Mouse (Mus musculus) spleen, adult 2 months (tissue): ENCODE results near the gene H2afx. TPM values are rescaled to one million over a fixed set of nuclear protein-coding genes. Genes with fewer than 3 reads are reported as not detected.
"Not testable (repeated sequence)": the region's sequence is repeated elsewhere in the genome, so short reads cannot be mapped to it uniquely, and the experiment has no call there.

Experiments
- DNase-seq, 2 experiments: peaks; one replicate each; pipeline versions ENCODE4 v3.0.0 to v3.0.0-alpha.2; 2012 to 2021; ENCODE audit warnings: low spot score in 2 of 2, low read depth in 1 of 2
- H3K27ac ChIP-seq: fragments of 200-500 bp; 2 replicates; pipeline ENCODE4 v1.5.1; 2012; ENCODE audit warnings: low read length, inconsistent platforms; ENCODE audit not compliant: insufficient read depth
- H3K27me3 ChIP-seq: fragments of 200-500 bp; 2 replicates; pipeline ENCODE4 v1.6.1; 2012; ENCODE audit warnings: mild to moderate bottlenecking, moderate library complexity, low read length, inconsistent platforms; ENCODE audit not compliant: control insufficient read depth, insufficient read depth
- H3K36me3 ChIP-seq: fragments of 200-500 bp; 2 replicates; pipeline ENCODE4 v1.6.1; 2012; ENCODE audit warnings: mild to moderate bottlenecking, low read length, inconsistent platforms; ENCODE audit not compliant: control insufficient read depth, insufficient read depth
- H3K4me1 ChIP-seq: fragments of 200-500 bp; 2 replicates; pipeline ENCODE4 v1.6.1; 2011; ENCODE audit warnings: inconsistent platforms; ENCODE audit not compliant: control insufficient read depth, insufficient read depth, insufficient read length
- H3K4me3 ChIP-seq: fragments of 200-500 bp; 2 replicates; pipeline ENCODE4 v1.5.1; 2011; ENCODE audit warnings: mild to moderate bottlenecking, inconsistent platforms; ENCODE audit not compliant: insufficient read depth, insufficient read length; ENCODE audit errors: extremely low read depth
- CTCF ChIP-seq: fragments of 200-500 bp; IDR thresholded peaks from 2 replicates; pipeline ENCODE4 v1.5.1; 2011; ENCODE audit warnings: mild to moderate bottlenecking, inconsistent platforms; ENCODE audit not compliant: insufficient read depth, insufficient read length, insufficient replicate concordance; ENCODE audit errors: extremely low read depth
- POLR2A ChIP-seq: fragments of 200-500 bp; IDR thresholded peaks from 2 replicates; pipeline ENCODE4 v1.6.1; 2011; ENCODE audit warnings: low read depth, low read length, inconsistent platforms
- WGBS: fragments of 180-500 bp; shearing (Covaris S2); methylation state at CpG from one replicate; pipeline ENCODE4 v1.1.7; 2018; 5-methylcytosine and 5-hydroxymethylcytosine counted together
- polyA plus RNA-seq: library from polyadenylated mRNA; depleted of rRNA; stranded (reverse); fragments of >200 nt; gene quantifications from 2 replicates; pipeline ENCODE4 v1.2.3, GENCODE M21; 2012

H2afx gene
- polyA plus RNA-seq, 1 experiment: 117 TPM

DNA sequence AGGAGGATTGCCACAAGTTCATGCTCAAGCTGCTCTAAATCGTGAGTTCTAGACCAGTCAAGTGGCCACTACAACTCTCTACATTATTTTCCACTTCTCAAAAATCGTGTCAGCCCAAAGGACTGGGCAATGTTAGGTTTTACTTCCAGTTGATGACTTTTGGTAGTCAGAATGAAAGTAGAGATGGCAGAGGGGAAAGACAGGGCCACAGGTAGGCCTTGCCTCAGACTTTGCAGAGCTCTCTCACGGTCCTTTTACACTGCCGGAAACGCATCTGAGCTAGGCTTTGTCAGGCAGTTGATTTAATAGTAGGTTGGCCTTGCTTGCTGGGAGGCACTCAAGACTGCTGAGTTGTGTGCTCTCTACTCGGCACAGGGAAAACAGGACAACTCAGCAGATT, 10.3 kb upstream of the H2afx start:
- no peak for TF ChIP-seq POLR2A
- no peak for TF ChIP-seq CTCF
- H3K27ac ChIP-seq: no peak overlapping the region
- H3K4me3 ChIP-seq: no peak overlapping the region
- 0 out of 2 replicates have a peak, but pooled peaks cover 1% of the 10 kb centered on the region for H3K36me3 ChIP-seq
- DNase-seq: no peak
- 79% methylated on average over 6 of the region's 6 CpGs for WGBS
- no peaks in the 10 kb centered on the region for H3K27me3 ChIP-seq
- H3K4me1 ChIP-seq: peaks cover 8% of the 10 kb centered on the region; the same call in 1 of the 2 replicates

DNA sequence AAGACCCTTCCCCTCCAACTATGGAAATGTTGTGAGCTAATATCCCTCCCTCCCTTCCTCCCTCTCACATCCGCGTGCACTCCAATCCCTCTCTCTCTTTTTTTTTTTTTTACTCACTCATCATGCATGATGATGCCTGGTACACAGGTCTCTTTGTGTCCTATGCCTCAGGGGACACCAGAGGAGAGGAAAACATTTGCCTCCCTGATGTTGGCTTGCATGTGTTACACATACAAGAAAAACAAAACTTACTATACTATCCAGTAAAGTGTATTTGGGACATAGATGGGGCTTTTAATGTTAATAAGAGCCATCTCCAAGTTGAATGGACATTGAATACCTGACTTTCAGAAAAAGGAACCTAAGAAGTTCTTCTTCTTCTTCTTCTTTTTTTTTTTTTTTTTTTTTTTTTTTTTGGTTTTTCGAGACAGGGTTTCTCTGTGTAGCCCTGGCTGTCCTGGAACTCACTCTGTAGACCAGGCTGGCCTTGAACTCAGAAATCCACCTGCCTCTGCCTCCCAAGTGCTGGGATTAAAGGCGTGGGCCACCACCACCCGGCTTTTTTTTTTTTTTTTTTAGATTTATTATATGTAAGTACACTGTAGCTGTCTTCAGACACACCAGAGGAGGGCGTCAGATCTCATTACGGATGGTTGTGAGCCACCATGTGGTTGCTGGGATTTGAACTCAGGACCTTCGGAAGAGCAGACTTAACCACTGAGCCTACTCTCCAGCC, 9.3 kb upstream of the H2afx start:
- H3K4me3 ChIP-seq, DNase-seq, H3K27ac ChIP-seq, H3K27me3 ChIP-seq, H3K36me3 ChIP-seq, H3K4me1 ChIP-seq: not testable (repeated sequence)
- WGBS: 60% methylated on average over 7 of the region's 8 CpGs

DNA sequence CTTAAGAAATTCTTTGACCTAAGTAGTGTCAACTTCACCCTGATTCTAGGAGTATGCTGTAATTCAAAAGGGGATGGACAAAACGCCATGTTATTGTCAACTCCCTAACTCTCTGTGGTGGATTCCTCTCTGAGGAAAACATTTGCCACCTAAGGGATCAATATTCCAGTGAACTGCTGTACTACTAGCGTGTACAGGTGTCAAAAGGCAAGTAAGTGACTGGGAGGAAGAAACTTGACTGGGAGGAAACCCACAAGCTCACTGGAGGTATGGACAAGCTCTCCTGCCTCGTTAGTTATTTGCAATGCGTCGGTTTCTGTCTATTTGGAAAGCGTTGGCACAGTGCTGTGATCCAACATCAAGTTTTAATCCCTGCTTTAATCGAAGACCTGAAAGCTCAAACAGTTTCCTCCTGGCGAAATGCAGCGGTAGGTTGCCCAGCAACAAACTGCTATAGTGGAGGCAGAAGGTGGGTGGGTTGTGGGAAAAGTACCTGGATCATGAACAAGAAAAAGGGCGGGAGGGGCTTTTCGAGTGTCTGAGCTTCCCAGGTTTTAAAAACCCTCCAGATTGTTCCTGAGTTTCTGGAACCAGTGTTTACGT, 8.6 kb upstream of the H2afx start, which contains the start of gene Dpagt1:
Gene Dpagt1, plus strand, starts transcription at position 252 of the 603 bp plus-strand sequence.
- DNase-seq: no peak
- Histone ChIP-seq H3K4me1 (peaks cover 2% of the 10 kb centered on the region; the same call in 1 of the 2 replicates), H3K27me3 (no peaks in the 10 kb centered on the region), H3K27ac (peak within 1 kb of the TSS; percentile 52), H3K36me3 (0 out of 2 replicates have a peak, but pooled peaks cover 1% of the 10 kb centered on the region), H3K4me3 (peak within 1 kb of the TSS; percentile 78)
- no peak for TF ChIP-seq CTCF
- TF ChIP-seq POLR2A: no peak
- 3% methylated on average over 12 of the region's 12 CpGs for WGBS

DNA sequence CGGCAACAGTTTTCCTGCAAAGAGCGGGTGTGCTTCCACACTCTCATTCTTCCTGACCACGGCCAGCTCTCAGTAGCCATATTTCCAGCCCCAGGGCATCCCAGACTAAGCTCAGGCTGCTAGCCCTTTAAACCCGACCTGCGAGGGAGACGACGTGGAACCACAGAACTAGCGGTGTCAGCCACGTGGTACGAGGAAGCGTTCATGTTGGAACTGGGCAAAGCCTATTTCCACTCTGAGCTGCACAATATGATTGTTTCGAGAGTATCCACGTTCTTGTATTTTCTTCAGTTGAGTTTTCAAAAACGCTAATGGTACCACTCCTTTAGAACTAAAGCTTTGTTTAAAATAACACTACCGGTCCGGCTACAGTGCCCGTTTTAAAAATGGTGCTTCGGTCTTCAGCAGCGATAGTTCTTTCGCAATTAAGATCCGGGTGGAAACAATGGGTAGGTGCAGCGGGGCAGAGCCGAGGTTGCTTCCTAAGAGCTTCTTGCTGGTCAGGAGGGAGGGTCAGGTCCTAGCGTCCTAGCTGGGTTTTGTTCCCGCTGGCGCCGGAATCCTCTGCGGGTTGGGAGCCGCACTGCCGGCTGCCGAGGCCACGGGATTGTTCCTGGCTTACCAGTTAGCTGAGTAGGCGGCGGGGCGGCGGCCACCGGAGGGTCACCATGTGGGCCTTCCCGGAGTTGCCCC, 8.0 kb upstream of the H2afx start:
- Histone ChIP-seq H3K4me3 (peak overlapping the region; percentile 78), H3K36me3 (0 out of 2 replicates have a peak, but pooled peaks cover 3% of the 10 kb centered on the region), H3K27ac (peak overlapping the region; percentile 52), H3K27me3 (no peaks in the 10 kb centered on the region), H3K4me1 (peaks cover 2% of the 10 kb centered on the region; the same call in 1 of the 2 replicates)
- peak; percentile 73 to 75 for DNase-seq
- TF ChIP-seq POLR2A: peak; percentile 25; the same call in 1 of the 2 replicates
- no peak for TF ChIP-seq CTCF
- WGBS: under 1% methylated on average over 38 of the region's 38 CpGs

DNA sequence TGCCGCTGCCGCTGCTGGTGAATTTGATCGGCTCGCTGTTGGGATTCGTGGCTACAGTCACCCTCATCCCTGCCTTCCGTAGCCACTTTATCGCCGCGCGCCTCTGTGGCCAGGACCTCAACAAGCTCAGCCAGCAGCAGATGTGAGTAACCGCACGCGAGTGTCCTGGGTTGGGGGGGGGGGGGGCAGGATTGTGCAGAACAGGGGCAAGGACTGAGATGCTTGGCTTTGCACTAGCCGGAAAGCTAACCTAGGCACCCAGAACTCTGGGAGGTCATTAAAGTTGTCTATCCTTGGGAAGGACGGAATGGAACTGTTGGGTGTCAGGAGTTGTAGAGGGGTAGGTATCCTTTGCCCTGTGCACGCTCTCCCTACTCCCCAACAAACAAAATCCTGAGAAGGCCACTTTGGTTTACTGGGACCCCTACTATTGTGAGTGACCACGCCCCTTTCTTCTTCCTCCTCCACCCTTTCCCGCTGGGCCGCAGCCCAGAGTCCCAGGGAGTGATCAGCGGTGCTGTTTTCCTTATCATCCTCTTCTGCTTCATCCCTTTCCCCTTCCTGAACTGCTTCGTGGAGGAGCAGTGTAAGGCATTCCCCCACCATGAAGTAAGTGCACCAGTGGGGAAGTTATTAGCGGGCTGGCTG, 7.3 kb upstream of the H2afx start:
- peak overlapping the region; percentile 52; the same call in 1 of the 2 replicates for H3K27ac ChIP-seq
- 2% methylated on average over 22 of the region's 22 CpGs for WGBS
- peaks cover 2% of the 10 kb centered on the region; the same call in 1 of the 2 replicates for H3K4me1 ChIP-seq
- H3K36me3 ChIP-seq: 0 out of 2 replicates have a peak, but pooled peaks cover 4% of the 10 kb centered on the region
- DNase-seq: no peak
- H3K27me3 ChIP-seq: no peaks in the 10 kb centered on the region
- TF ChIP-seq POLR2A: no peak
- no peak for TF ChIP-seq CTCF
- H3K4me3 ChIP-seq: peak overlapping the region; percentile 78

DNA sequence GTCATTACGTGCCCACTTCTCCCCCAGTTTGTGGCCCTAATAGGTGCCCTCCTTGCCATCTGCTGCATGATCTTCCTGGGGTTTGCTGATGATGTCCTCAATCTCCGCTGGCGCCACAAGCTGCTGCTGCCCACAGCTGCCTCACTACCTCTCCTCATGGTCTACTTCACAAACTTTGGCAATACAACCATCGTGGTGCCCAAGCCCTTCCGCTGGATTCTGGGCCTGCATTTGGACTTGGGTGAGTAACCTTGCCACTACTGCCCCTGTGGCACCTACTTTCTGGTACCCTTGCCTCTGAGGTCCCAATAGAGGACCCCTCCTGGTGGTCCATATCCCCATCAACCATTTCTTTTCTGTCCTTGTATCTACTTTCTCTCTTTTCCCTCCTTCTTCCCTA, 6.6 kb upstream of the H2afx start:
- no peak for TF ChIP-seq POLR2A
- no peak for TF ChIP-seq CTCF
- H3K27ac ChIP-seq: no peak overlapping the region
- no peak for DNase-seq
- peaks cover 2% of the 10 kb centered on the region; the same call in 1 of the 2 replicates for H3K4me1 ChIP-seq
- peak overlapping the region; percentile 0; the same call in 1 of the 2 replicates for H3K4me3 ChIP-seq
- H3K27me3 ChIP-seq: no peaks in the 10 kb centered on the region
- 94% methylated on average over 5 of the region's 5 CpGs for WGBS
- H3K36me3 ChIP-seq: peaks cover 7% of the 10 kb centered on the region; the same call in 1 of the 2 replicates
